Mouse (Mus musculus) cerebellum, adult 2 months (tissue): ENCODE data around the gene 2310022B05Rik.

Experiments used
- CTCF ChIP-seq: fragments of 200-500 bp; IDR thresholded peaks from 2 replicates; pipeline ENCODE4 v1.5.1; 2011; ENCODE audit warnings: low read depth, mild to moderate bottlenecking, control low read depth, low read length, moderate library complexity, borderline replicate concordance; ENCODE audit not compliant: insufficient read depth
- POLR2A ChIP-seq: fragments of 200-500 bp; IDR thresholded peaks from 2 replicates; pipeline ENCODE4 v1.6.1; 2011; ENCODE audit warnings: low read length, control low read depth, borderline replicate concordance; ENCODE audit not compliant: insufficient read depth

- TF ChIP-seq POLR2A: no peak
- TF ChIP-seq CTCF: no peak
Observed at GRCm38 (mm10) chr8:124651776-124652175, 11.4 kb downstream of the 2310022B05Rik start.
